Mouse (Mus musculus) lung, adult 18-20 months (tissue): ENCODE measurements around the gene Rgs3.

Experiments used
- DNase-seq, 2 experiments: peaks; one replicate each; pipeline ENCODE4 v3.0.0; 2022; ENCODE audit warnings: mixed read lengths in 2 of 2

Gene Rgs3

DNA sequence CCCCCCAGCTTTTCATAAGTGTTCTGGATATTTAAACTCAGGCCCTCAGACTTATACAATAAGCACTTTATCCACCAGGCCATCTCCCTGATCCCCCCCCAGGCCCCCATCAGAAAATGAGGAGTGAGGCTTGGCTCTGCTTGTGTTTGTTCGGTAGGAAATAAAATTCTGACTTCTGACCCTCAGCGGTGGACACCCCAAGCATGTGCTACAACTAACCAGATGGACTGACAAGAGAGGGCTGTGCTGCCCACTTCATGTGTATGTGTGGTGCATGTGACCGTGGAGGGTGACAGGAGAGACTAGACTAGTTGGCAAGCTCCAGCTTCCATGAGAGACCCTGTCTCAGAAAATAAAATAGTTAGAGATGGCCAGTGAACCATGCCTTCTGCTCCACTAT is 171.2 kb downstream of the Rgs3 start:
- no peak for DNase-seq

DNA sequence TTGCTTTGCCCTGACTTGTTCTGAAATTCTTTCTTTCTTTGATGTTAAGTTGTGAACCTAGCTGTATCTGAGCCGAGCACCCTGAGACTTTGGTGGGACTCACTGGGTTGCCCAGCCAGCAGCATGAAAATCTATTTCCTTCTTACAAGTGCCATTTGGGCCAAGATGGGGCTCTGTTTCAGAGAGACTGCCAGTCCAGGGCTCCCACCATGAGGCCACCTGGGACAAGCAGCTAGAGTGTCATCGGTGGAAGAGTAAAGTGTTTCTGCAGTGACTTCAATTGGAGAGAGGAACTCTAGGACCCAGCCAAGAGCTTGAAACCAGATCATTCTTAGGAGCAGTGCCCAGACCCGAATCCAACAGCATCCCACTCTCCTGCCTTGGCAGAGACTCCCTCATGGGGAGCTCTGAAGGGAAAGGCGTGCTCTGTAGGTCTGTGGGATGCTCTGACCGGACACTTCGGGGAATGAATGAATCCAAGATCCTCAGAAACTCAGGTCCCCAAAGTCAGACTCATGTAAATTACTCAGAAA is 171.9 kb downstream of the Rgs3 start:
- DNase-seq = no peak

DNA sequence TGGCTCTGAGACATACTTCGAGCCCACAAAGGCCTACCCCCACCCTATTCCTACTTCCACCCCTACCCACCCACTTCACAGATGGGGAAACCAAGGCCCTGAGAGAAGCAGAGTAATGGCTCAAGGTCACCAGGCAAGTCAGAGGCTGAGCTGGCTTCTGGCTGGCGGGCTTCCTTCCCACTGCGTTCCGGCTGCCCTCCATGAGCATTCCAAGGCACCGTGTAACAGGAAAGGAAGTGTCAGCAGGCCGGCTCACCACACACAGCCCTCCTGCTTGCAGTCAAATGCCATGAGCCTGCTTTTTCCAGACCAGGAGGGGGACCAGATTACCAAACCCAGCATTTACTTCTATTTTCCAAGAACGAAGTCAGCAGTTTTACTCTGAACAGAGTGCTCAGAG is 172.4 kb downstream of the Rgs3 start:
- DNase-seq = peak in 1 of 2 experiments; percentile 29

DNA sequence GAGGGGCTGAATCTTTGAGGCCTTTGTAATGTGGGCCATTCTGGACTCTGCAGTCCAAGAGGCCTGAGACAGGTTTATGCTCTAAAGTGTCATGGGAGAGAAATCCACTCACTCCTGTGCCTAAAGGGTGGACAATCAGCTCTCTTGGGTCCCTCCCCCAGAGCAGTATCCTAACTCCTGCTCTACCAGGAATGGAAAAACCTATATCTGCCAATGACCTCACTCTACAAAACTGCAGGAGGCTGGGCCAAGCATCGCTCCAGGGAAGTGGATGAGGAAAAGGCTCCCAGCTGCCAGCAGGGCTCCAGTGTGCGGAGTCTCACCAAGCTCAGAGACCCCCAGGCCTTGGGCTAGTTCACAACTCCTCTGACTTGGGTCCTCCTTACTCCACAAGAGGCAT is 173.2 kb downstream of the Rgs3 start:
- DNase-seq = peak; percentile 36 to 45

DNA sequence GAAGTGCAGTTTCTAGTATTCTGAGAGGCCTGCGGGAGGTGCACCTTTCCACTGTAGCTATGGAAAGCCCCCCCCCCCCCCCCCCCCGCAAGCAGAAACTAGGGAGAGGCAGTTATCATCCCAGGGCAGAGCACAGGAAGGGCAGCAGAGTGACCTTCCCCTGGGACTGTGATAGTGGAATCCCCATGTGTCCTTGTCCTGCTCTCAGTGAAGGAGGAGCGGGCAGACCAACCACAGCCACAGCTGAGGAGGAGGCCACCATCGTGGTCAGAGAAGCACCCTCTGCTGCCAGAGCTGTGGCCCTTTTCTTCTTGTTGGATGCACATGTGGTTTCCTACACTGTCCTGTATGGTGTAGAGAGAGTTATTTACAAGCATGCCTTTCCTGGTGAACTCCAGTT is 174.3 kb downstream of the Rgs3 start:
- DNase-seq = no peak

DNA sequence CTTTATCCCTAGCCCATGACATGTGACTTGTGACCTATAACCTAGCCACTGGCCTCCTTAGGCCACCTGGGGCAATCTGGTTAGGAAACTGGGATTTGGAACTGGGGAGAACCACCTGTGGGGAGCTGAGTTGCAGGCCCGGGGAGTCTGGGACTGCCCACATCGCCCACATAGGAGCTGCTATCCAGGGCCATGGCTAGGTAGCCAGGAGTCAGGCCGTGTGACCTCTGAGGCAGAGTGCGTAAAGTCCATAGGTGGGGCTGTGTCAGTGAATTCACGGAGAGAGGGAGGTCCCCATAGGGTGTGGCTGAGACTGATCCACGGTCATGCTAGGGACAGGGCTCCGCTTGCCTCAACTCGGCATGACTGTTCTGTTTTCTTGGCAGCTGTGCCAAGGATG is 175.6 kb downstream of the Rgs3 start:
- no peak for DNase-seq

DNA sequence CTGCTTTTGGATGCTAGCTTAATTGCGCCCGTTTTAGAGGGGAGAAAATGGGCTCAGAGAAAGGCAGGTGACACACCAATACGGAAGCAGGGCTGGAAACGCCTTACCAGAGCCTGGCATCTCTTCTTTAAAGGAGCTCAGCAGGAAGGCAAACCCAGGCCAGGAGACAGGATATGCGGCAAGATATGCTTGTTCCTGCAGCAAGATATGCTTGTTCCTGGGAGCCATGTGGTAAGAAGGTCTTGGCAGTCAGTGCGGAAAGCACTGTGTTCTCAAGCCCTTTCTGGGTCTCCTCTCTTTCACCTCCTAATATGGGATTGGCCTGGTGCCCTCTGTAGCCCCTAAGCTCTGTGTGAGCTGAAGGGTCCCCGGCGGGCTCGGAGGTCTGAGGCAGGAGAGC is 176.2 kb downstream of the Rgs3 start:
- no peak for DNase-seq

DNA sequence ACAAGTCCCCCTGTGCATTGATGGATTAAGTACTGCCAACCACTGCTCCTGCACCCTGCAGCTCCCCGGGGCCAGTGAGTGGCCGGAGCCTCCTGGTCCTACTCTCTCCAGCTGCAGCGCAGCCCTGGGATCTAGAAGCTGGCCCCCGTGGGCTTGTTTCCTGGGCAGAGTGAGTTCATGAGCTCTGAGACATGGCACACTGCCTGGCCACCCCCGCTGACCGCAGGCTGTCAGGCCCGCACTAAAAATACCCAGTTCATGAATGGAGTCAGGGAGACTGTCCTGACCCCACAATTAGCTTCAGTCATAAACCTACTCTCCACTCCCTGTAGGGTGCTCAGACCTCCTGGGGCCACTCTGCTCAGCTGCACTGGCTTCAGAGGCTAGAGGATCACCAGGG is 176.8 kb downstream of the Rgs3 start:
- peak; percentile 25 to 33 for DNase-seq

DNA sequence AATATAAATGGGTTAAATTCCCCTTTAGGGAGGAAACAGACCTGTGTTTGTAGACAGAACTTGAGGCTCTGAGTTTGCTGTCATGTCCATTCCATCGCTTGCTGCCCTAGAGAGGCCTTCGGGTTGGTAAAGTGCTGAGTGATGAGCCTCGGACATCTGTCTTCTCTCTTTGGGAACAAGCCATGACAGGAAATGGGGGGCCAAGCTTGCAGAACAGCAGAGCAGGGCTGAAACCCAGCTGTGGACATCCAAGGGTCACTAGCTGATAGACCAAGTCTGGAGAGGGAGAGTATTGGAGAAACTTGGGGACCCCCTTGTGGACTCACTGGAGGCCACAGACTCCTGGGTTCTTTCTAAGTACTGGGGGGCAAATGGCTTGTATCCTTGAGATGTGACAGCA is 177.3 kb downstream of the Rgs3 start:
- DNase-seq = no peak

DNA sequence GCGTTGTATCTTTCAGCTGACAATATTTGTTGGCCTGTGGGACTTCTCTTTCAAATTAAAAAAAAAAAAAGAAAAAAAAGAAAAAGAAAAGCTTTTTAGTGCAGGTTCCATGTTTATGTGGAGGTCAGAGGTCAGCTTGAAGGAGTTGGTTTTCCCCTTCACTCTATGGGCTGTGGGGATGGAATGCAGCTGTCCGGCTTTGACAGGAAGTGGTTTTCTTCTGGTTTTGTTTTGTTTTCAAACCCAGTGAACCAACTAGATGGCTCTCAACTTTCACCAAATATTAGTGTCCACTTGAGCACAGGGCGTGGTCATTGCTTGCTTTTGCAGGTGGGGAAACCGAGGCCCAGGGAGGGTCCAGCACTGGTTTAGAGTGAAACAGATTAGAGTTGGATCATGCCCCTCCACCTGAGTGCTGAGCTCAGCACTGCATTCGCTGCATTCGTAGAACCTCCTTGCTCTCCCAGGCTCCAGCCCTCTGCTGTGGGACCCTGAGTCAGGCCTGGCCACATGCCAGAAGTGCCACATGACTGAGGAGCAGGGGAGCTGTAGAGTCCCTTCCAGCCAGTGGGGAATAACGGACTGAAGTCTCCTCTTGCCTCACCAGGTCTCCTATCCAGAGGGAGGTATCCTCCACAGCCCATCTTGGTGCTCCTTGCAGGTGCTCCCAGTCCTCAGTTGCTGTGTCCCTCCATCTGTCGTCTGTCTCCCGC is 178.5 kb downstream of the Rgs3 start:
- peak; percentile 39 to 52 for DNase-seq

DNA sequence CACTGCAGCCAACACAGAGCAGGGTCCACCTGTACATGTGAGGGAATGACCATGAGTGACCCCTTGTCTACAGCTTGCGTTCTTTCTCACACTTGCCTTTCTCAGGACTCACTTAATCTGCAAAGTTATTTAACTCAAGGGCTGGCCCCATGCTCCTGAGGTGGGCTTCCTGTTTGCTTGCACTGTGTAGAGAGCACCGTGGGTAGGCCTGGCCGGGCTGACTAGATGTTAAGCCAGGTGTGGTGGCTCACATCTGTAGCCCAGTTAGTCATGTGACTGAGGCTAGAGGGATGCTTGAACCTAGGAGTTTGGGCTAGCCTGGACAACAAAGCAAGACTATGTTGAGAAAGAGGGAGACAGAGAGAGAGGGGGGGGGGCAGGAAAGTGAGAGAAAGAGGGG is 179.3 kb downstream of the Rgs3 start:
- DNase-seq = no peak

DNA sequence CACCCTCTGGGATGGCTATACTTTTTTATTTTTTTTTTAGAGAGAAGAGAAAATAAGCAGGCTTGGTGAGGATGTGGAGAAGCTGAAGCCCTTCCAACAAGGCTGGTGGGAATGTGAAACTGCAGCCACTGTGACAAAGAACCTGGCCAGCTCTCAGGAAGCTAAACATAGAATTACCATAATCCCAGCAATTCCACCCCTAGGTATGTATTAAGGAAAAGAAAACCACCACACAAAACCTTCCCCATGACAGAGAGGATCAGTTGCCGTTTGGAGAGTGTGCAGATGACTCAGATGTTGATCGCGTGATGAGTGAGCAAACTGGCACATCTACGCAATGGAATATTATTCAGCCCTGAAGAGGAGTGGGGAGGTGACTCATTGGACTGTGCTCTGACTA is 179.9 kb downstream of the Rgs3 start:
- no peak for DNase-seq

DNA sequence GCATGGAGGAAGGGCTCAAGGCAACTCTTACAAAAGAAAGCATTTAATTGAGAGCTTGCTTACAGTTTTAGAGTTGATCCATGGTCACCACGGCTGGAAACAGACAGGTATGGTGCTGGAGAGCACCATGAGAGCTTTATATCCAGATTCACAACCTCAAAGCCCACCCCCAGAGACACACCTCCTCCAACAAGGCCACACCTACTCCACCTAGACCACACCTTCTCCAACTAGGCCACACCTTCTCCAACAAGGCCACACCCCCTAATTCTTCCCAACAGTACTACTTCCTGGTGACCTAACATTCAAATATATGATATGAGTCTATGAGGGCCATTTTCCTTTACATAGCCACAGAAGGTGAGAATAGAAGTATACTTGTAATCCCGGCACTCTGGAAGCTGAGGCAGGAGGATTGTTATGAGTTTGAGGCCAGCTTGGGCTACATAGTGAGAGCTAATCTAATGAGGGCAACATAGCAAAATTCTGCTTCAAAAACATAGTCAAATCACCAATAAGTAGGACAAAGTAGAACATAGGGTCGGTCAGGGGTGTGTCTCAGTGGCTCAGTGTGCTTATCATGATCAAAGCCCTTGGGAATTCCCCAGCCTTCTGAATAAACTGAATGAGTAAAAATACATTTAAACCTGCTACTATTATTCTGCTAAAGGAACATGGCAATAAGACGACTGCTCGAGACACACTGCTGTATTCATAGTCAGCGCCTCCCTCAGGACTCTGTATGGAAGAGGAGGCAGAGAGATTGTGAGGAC is 180.8 kb downstream of the Rgs3 start:
- DNase-seq = no peak

DNA sequence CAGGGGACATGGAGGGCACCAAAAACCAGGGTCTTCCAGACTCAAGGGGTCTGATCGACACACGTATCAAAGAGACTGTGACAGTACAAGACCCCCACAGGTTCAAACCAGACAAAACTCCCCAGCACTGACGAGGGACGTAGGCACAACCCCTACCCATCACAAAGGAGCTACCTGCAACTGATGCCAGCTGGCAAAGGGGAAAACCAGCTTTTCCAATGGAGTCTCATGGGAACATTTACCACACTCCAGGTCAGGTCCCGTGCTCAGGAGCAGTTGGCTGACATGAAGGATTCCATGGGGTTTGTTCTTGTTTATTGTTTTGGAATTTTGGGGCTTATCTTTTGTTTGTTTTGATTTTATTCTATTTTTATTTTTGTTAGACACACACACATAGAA is 181.4 kb downstream of the Rgs3 start:
- no peak for DNase-seq

DNA sequence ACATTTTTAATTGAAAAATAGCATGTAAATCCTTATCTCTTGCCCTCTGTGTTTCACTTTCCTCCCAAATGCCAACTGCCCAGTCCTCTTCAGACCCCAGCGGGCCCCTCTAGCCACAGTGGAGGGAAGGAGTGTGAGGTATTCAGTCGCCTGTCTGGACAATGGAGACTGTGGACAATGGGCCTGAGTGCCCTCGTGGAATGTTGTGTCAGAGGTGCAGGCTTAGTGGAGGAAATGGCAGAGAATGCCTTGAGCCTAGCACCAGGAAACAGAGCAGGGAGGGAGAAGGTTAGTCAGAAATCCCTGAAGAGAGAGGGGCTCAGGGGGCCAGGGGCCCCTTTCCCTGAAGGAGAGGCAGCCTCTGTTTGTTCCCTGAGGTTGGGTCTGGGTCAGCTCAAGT is 182.0 kb downstream of the Rgs3 start:
- DNase-seq = no peak

DNA sequence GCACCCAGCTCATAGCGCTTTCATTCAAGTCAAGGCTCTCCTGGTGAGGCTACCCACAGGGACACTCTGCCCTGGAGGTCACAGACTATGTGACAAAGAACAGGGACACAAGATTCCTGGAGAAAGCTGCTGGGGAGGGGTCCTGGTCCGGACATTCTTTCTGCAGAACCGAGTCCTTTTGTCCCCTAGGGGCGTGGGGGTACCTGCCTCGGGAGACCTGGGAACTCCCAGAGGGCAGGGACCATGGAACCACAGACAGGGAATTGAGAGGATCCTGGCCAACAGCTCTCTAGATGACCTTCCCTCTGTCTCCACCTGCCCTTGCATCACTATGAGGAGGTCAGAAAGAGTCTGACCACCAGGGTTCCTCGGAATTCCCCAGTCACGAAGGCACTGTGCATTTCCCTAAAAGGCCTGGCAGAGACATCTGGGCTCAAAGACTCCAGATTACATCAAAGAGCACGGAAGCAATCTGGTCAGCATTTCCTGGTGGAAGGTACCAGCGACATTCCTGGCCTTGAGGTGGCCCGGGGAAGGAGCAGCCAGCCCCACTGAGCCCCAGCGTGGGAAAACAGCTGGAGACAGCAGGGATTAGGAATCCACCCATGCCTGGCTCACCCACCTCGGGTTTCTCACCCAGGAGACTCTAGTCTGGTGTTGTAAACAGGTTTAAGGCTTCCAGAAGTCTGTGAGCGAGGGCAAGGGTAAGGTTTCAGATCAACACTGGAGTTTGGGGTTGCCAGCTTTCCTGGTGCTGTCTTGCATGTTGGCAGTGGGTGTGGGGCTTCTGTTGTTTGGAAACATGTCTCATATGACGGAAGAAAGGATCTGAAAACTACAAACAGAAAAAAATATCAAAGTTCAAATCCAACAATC is 183.5 kb downstream of the Rgs3 start:
- no peak for DNase-seq

DNA sequence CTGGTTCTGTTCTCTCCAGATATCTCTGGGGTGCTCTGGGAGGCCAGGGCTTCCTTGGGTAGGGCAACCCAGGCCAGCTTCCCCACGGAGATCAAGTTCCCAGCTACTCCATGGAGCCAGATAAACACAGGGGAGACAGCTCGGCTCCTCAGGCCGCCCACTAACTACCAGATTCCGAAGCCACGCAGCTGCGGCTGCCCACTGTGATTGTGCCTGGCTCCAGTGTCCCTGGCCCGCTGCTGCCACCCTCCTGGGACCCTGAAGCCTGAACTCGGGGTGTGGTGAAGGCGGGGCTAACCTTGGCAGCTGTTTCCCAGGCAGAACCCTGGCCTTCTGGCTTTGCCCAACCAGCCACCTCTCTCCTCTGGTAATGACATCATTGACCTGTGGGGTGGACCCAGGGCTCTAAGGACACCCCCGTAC is 184.9 kb downstream of the Rgs3 start:
- no peak for DNase-seq

DNA sequence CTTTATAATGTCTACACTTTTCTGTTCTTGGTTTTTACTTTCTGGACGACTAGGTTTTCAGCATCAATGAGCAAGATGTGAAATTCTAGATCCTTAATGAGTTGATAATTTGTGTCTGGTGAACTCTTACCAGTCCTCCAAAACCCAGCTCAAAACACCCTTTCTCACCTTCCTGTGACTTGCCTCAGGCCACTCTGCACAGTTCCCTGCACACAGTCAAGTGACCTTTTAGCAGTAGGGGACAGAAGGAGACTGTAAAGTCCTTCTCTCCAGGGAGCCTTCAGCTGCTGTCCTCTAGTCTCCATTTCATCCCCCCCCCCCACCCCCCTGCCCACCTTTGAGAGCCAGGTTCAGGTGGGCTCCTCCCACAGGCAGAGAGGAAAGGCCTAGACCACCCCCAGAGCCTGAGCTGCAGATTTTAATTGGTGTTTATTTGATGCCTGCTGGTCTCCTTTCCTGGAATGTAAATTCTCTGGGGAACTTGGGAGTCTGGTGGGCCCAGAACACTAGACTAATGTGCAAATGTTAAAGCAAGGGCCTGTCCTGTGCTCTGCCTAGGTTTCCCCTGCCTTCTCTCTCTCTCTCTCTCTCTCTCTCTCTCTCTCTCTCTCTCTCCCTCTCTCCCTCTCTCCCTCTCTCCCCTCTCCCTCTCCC is 185.5 kb downstream of the Rgs3 start:
- DNase-seq = no peak
